In the genomic region with DNA sequence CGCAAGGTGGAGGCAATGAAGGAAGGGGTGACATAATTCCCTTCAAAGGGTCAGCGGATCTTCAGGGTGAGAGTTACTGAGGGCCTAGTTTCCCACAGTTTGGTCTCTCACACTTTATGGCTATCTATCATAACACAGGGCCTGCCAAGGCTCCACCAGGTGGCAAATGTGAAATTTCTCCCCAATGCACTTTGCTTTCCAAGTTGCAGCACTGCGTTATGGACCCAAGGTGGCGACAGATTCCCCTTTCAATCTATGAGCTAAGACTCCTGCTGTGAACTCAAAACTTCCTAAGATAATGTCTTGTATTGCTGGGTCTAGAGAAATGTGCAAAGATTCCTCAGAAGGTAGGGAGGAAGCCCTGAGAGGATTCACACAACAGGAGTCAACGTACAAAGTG, we compare ENCODE assay signal across 9 mouse cellular contexts. TPM values are rescaled to one million over a fixed set of nuclear protein-coding genes. Genes with fewer than 3 reads are reported as not detected.
A peak's percentile ranks its signal among the peaks of the same experiment; 100 is the strongest.
DNase-seq lines count a peak whose midpoint lies in the region; ATAC-seq and TF ChIP-seq lines count a peak whose summit lies in the region.
"Had no signal": no experiment of that assay in that cellular context is flagged by ENCODE, and none has a peak within 500 bp of the region (broad histone marks: within the 10 kb centered on the region; RNA-seq: fewer than 3 reads in every experiment).

No protein-coding gene starts in this region.

- no peak overlapping the region for H3K4me3 ChIP-seq in midbrain, embryonic 14.5 days (replicated peaks; ENCODE audit: low read depth, low read length)
- no peak overlapping the region for H3K4me3 ChIP-seq in midbrain, embryonic 11.5 days (ENCODE audit: low read depth, low read length)
- no peak overlapping the region for H3K4me3 ChIP-seq in kidney, postnatal 0 days (replicated peaks; ENCODE audit: low read depth, low read length)

- no peak overlapping the region for H3K27ac ChIP-seq in midbrain, embryonic 14.5 days (replicated peaks; ENCODE audit: low read depth, low read length)
- H3K27ac ChIP-seq in midbrain, embryonic 11.5 days (ENCODE audit: low read depth, low read length) = no peak overlapping the region
- no peak overlapping the region for H3K27ac ChIP-seq in kidney, postnatal 0 days

- no peak overlapping the region for H3K4me2 ChIP-seq in midbrain, embryonic 14.5 days (ENCODE audit: low read length)
- H3K4me2 ChIP-seq in midbrain, embryonic 11.5 days = no peak overlapping the region
- no peak overlapping the region for H3K4me2 ChIP-seq in kidney, postnatal 0 days (ENCODE audit: low read length)

- no peak overlapping the region for H3K9ac ChIP-seq in midbrain, embryonic 14.5 days (replicated peaks; ENCODE audit: low read length)
- H3K9ac ChIP-seq in midbrain, embryonic 11.5 days (ENCODE audit: low read length) = no peak overlapping the region
- no peak overlapping the region for H3K9ac ChIP-seq in kidney, postnatal 0 days (ENCODE audit: low read depth, low read length)

- no peak for ATAC-seq in midbrain, embryonic 14.5 days (ENCODE audit: low FRiP score, low TSS enrichment)
- no peak for ATAC-seq in midbrain, embryonic 11.5 days (ENCODE audit: low FRiP score)
- no peak for ATAC-seq in kidney, postnatal 0 days (replicated peaks; ENCODE audit: low FRiP score, low read depth)

- no peaks in the 10 kb centered on the region for H3K27me3 ChIP-seq in midbrain, embryonic 14.5 days (ENCODE audit: control insufficient read depth, insufficient read depth, low read length)
- no peaks in the 10 kb centered on the region for H3K27me3 ChIP-seq in midbrain, embryonic 11.5 days (ENCODE audit: control insufficient read depth, insufficient read depth, low read length)
- H3K27me3 ChIP-seq in kidney, postnatal 0 days (ENCODE audit: insufficient read depth, low read length) = no peaks in the 10 kb centered on the region

- H3K9me3 ChIP-seq in midbrain, embryonic 14.5 days (ENCODE audit: control insufficient read depth, low read length) = no peaks in the 10 kb centered on the region
- H3K9me3 ChIP-seq in midbrain, embryonic 11.5 days (ENCODE audit: control insufficient read depth, low read length) = no peaks in the 10 kb centered on the region
- no peaks in the 10 kb centered on the region for H3K9me3 ChIP-seq in kidney, postnatal 0 days (replicated peaks; ENCODE audit: low read length)

- peak; percentile 67 for TF ChIP-seq CTCF in kidney, postnatal 0 days (IDR thresholded peaks at IDR 0.05; ENCODE audit: low read depth)

- H3K36me3 ChIP-seq in midbrain, embryonic 14.5 days (ENCODE audit: control insufficient read depth, insufficient read depth, low read length) = no peaks in the 10 kb centered on the region
- H3K36me3 ChIP-seq in midbrain, embryonic 11.5 days (ENCODE audit: control insufficient read depth, insufficient read depth, low read length) = no peaks in the 10 kb centered on the region
- H3K36me3 ChIP-seq in kidney, postnatal 0 days (ENCODE audit: insufficient read depth, low read length) = no peaks in the 10 kb centered on the region

- 87% methylated on average over 5 of the region's 5 CpGs for WGBS in midbrain, embryonic 14.5 days
- 89% methylated on average over 5 of the region's 5 CpGs for WGBS in midbrain, embryonic 11.5 days
- WGBS in kidney, postnatal 0 days = 92% methylated on average over 5 of the region's 5 CpGs

- peak; percentile 41 for DNase-seq in embryo, embryonic 11 days
- DNase-seq in embryo, embryonic 10 days (ENCODE audit: low spot score) = no peak
- peak; percentile 68 for DNase-seq in midbrain, embryonic 14.5 days
- no peak for DNase-seq in midbrain, embryonic 11.5 days (ENCODE audit: low spot score, missing footprints)
- DNase-seq in kidney, postnatal 0 days (ENCODE audit: low spot score) = peak; percentile 62
- peak; percentile 39 to 67 for DNase-seq in spleen, postnatal 4 days (ENCODE audit: low spot score in 2 of 2)
- no peak for DNase-seq in cerebellum, adult 9-11 months
- DNase-seq in layer of hippocampus, adult 18-20 months (ENCODE audit: low spot score in 2 of 2) = no peak

- H3K4me1 ChIP-seq in midbrain, embryonic 14.5 days (ENCODE audit: control insufficient read depth, insufficient read depth, low read length) = no peaks in the 10 kb centered on the region
- no peaks in the 10 kb centered on the region for H3K4me1 ChIP-seq in midbrain, embryonic 11.5 days (ENCODE audit: control insufficient read depth, insufficient read depth, low read length)
- H3K4me1 ChIP-seq in kidney, postnatal 0 days (replicated peaks; ENCODE audit: insufficient read depth, low read length) = no peaks in the 10 kb centered on the region

RNA-seq across cellular contexts. Expression of a gene that starts 17.6 kb away (rescaled TPM):
- polyA plus RNA-seq in midbrain, embryonic 14.5 days (2014; fragmentation: Nextera tagmentation; extraction: Ambion mirVana) = not detected in 2 replicates
- polyA plus RNA-seq in midbrain, embryonic 11.5 days (2014; fragmentation: Nextera tagmentation; extraction: Ambion mirVana) = not detected in 2 replicates
- not detected in 2 replicates for polyA plus RNA-seq in kidney, postnatal 0 days (2015; fragmentation: Nextera tagmentation; extraction: Ambion mirVana)
- not detected for total RNA-seq in layer of hippocampus, adult 18-20 months (2021)
- total RNA-seq: ES-E14 had no signal

RNA-seq across cellular contexts. Expression of a gene that starts 17.6 kb away (rescaled TPM):
- 0.09 and 0.14 TPM in 2 replicates for polyA plus RNA-seq in midbrain, embryonic 14.5 days (2014; fragmentation: Nextera tagmentation; extraction: Ambion mirVana)
- not detected in 2 replicates for polyA plus RNA-seq in midbrain, embryonic 11.5 days (2014; fragmentation: Nextera tagmentation; extraction: Ambion mirVana)
- polyA plus RNA-seq in kidney, postnatal 0 days (2015; fragmentation: Nextera tagmentation; extraction: Ambion mirVana) = not detected in 2 replicates
- not detected for total RNA-seq in layer of hippocampus, adult 18-20 months (2021)
- total RNA-seq: ES-E14 had no signal

RNA-seq across cellular contexts. Expression of a gene that starts 19.5 kb away (rescaled TPM):
- not detected in 2 replicates for polyA plus RNA-seq in midbrain, embryonic 14.5 days (2014; fragmentation: Nextera tagmentation; extraction: Ambion mirVana)
- 0.08 TPM in 1 of 2 replicates, not detected in the other for polyA plus RNA-seq in midbrain, embryonic 11.5 days (2014; fragmentation: Nextera tagmentation; extraction: Ambion mirVana)
- polyA plus RNA-seq in kidney, postnatal 0 days (2015; fragmentation: Nextera tagmentation; extraction: Ambion mirVana) = 0.16 and 0.17 TPM in 2 replicates
- total RNA-seq in layer of hippocampus, adult 18-20 months (2021) = not detected

Comparison
In these comparisons a context has a peak if more than half of its experiments do, and no peak if none do; other contexts are left out.
1. DNase-seq: peak in embryo, embryonic 11 days (single experiment), midbrain, embryonic 14.5 days (single experiment), kidney, postnatal 0 days (single experiment) and spleen, postnatal 4 days (2 of 2); none in embryo, embryonic 10 days (single experiment), midbrain, embryonic 11.5 days (single experiment), cerebellum, adult 9-11 months (single experiment) and layer of hippocampus, adult 18-20 months (0 of 2).